Mouse (Mus musculus): ENCODE data around the gene Gm4792. TPM values are rescaled to one million over a fixed set of nuclear protein-coding genes. Genes with fewer than 3 reads are reported as not detected.

The Gm4792 gene
- polyA plus RNA-seq, 1 experiment = not detected

GRCm38 (mm10) chr10:94312007-94312715 is 13.7 kb upstream of the Gm4792 start:
- Histone ChIP-seq H3K4me3 (ENCODE audit: insufficient read depth, poor library complexity, severe bottlenecking) (no peak overlapping the region), H3K36me3 (ENCODE audit: control insufficient read depth, insufficient read depth) (no peaks in the 10 kb centered on the region), H3K27me3 (ENCODE audit: control insufficient read depth, insufficient read depth, insufficient read length) (peaks cover 14% of the 10 kb centered on the region), H3ac (ENCODE audit: control insufficient read depth, insufficient read length, low read depth) (no peak overlapping the region), H3K79me3 (ENCODE audit: low read depth) (no peaks in the 10 kb centered on the region), H3K79me2 (ENCODE audit: control insufficient read depth, insufficient read depth) (no peaks in the 10 kb centered on the region)
- no peak for TF ChIP-seq USF1 (IDR thresholded peaks at IDR 0.05; ENCODE audit: low read depth)

DNA sequence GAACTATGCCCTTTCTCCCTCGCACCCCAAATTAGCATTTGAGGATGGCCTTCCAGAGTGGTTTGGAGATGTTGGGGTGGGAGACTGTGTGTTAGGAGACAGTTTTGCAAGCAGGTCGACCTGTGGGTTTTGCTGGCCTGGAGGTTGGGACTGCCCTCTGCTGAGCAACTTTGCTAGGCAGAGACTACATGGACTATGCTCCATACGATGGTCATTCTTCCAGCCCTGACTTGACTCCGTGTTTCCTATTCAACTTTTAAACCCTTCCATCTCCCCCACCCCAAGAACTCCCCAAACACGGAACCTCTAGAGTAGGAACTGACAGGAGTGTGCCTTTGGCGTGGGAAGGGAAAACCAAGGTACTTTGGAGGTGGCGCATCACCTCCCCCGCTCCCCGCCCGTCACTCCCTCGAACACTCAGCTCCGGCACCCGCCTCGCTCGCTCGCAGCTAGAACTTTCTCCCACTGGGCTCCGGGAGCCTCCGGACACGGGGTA is 13.1 kb upstream of the Gm4792 start, which contains the start of gene Tmcc3:
TSS of gene Tmcc3 (plus strand) at position 439 of the 496 bp plus-strand sequence.
- no peaks in the 10 kb centered on the region for H3K79me2 ChIP-seq (ENCODE audit: control insufficient read depth, insufficient read depth)
- H3K27me3 ChIP-seq (ENCODE audit: control insufficient read depth, insufficient read depth, insufficient read length) = peaks cover 14% of the 10 kb centered on the region
- H3K4me3 ChIP-seq (ENCODE audit: insufficient read depth, poor library complexity, severe bottlenecking) = no peak within 1 kb of the TSS
- TF ChIP-seq FOSL1 (IDR thresholded peaks at IDR 0.05; ENCODE audit: insufficient read depth, low read length, poor library complexity, severe bottlenecking) = no peak
- no peak for TF ChIP-seq CEBPB (IDR thresholded peaks at IDR 0.05; ENCODE audit: low read depth)
- no peak for TF ChIP-seq USF1 (IDR thresholded peaks at IDR 0.05; ENCODE audit: low read depth)
- no peak for TF ChIP-seq MYOD1 (IDR thresholded peaks at IDR 0.05; ENCODE audit: control insufficient read depth, insufficient read length, low read depth)
- TF ChIP-seq MAX (IDR thresholded peaks at IDR 0.05) = no peak
- no peak for TF ChIP-seq CTCF (IDR thresholded peaks at IDR 0.05; ENCODE audit: control insufficient read depth, insufficient read depth, insufficient read length)
- TF ChIP-seq MYOG (IDR thresholded peaks at IDR 0.05; ENCODE audit: control insufficient read depth, extremely low read depth, insufficient read length) = no peak
- H3K36me3 ChIP-seq (ENCODE audit: control insufficient read depth, insufficient read depth) = no peaks in the 10 kb centered on the region
- no peaks in the 10 kb centered on the region for H3K79me3 ChIP-seq (ENCODE audit: low read depth)
- no peak within 1 kb of the TSS for H3ac ChIP-seq (ENCODE audit: control insufficient read depth, insufficient read length, low read depth)

GRCm38 (mm10) chr10:94310499-94311267 is 12.2 kb upstream of the Gm4792 start:
- no peaks in the 10 kb centered on the region for H3K36me3 ChIP-seq (ENCODE audit: control insufficient read depth, insufficient read depth)
- H3K79me2 ChIP-seq (ENCODE audit: control insufficient read depth, insufficient read depth) = no peaks in the 10 kb centered on the region
- H3K79me3 ChIP-seq (ENCODE audit: low read depth) = no peaks in the 10 kb centered on the region
- TF ChIP-seq MYOD1 (IDR thresholded peaks at IDR 0.05; ENCODE audit: control insufficient read depth, insufficient read length, low read depth) (no peak), USF1 (IDR thresholded peaks at IDR 0.05; ENCODE audit: low read depth) (no peak), CEBPB (IDR thresholded peaks at IDR 0.05; ENCODE audit: low read depth) (no peak), MYOG (IDR thresholded peaks at IDR 0.05; ENCODE audit: control insufficient read depth, extremely low read depth, insufficient read length) (no peak)
- H3K4me3 ChIP-seq (ENCODE audit: insufficient read depth, poor library complexity, severe bottlenecking) = no peak overlapping the region
- no peak overlapping the region for H3ac ChIP-seq (ENCODE audit: control insufficient read depth, insufficient read length, low read depth)
- H3K27me3 ChIP-seq (ENCODE audit: control insufficient read depth, insufficient read depth, insufficient read length) = peaks cover 14% of the 10 kb centered on the region

GRCm38 (mm10) chr10:94305526-94305925 is 7.0 kb upstream of the Gm4792 start:
- Histone ChIP-seq H3K36me3 (ENCODE audit: control insufficient read depth, insufficient read depth) (no peaks in the 10 kb centered on the region), H3K79me3 (ENCODE audit: low read depth) (no peaks in the 10 kb centered on the region), H3ac (ENCODE audit: control insufficient read depth, insufficient read length, low read depth) (no peak overlapping the region), H3K4me3 (ENCODE audit: insufficient read depth, poor library complexity, severe bottlenecking) (no peak overlapping the region), H3K27me3 (ENCODE audit: control insufficient read depth, insufficient read depth, insufficient read length) (peaks cover 3% of the 10 kb centered on the region), H3K79me2 (ENCODE audit: control insufficient read depth, insufficient read depth) (no peaks in the 10 kb centered on the region)
- peak; percentile 26 for TF ChIP-seq MAX (IDR thresholded peaks at IDR 0.05)
- TF ChIP-seq USF1 (IDR thresholded peaks at IDR 0.05; ENCODE audit: low read depth) = no peak
- TF ChIP-seq MYOD1 (IDR thresholded peaks at IDR 0.05; ENCODE audit: control insufficient read depth, insufficient read length, low read depth) = no peak
- no peak for TF ChIP-seq CTCF (IDR thresholded peaks at IDR 0.05; ENCODE audit: control insufficient read depth, insufficient read depth, insufficient read length)

DNA sequence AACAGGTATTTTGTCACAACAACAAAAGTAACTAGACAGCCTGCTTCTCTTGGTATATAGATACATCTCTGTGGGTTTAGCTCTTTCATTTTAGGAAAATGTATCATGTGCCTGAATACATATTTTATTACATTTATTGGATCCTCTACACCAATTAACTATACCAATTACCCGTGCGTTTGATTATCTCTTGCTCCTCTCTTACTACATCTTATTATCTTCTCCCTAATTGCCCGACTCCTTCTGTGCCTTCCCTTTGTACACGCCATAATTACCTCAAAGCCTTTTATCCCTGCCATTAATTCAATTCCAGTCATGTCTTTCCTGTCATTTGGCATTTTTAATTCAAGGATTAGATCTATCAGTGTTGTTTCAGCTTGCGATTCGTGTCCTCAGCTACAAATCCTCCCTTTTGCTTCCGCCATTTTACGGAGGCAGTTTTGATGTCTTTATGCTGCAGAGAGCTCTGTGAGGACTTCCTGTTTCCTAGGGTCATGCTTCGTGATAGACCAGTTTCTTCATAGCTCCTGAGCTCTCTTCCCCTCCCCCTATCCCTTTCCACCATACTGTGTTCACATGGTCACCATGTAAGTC is 5.7 kb upstream of the Gm4792 start:
- Histone ChIP-seq H3ac (ENCODE audit: control insufficient read depth, insufficient read length, low read depth) (no peak overlapping the region), H3K27me3 (ENCODE audit: control insufficient read depth, insufficient read depth, insufficient read length) (peaks cover 13% of the 10 kb centered on the region), H3K36me3 (ENCODE audit: control insufficient read depth, insufficient read depth) (no peaks in the 10 kb centered on the region), H3K79me2 (ENCODE audit: control insufficient read depth, insufficient read depth) (no peaks in the 10 kb centered on the region), H3K4me3 (ENCODE audit: insufficient read depth, poor library complexity, severe bottlenecking) (no peak overlapping the region), H3K79me3 (ENCODE audit: low read depth) (no peaks in the 10 kb centered on the region)
- TF ChIP-seq CEBPB (IDR thresholded peaks at IDR 0.05; ENCODE audit: low read depth) (no peak), CTCF (IDR thresholded peaks at IDR 0.05; ENCODE audit: control insufficient read depth, insufficient read depth, insufficient read length) (no peak), MYOD1 (IDR thresholded peaks at IDR 0.05; ENCODE audit: control insufficient read depth, insufficient read length, low read depth) (no peak), MAX (IDR thresholded peaks at IDR 0.05) (no peak), USF1 (IDR thresholded peaks at IDR 0.05; ENCODE audit: low read depth) (no peak), MYOG (IDR thresholded peaks at IDR 0.05; ENCODE audit: control insufficient read depth, extremely low read depth, insufficient read length) (no peak), FOSL1 (IDR thresholded peaks at IDR 0.05; ENCODE audit: insufficient read depth, low read length, poor library complexity, severe bottlenecking) (no peak)
